Mouse (Mus musculus): ENCODE results near the gene Rhot2. TPM values are rescaled to one million over a fixed set of nuclear protein-coding genes. Genes with fewer than 3 reads are reported as not detected.

Gene Rhot2
- polyA plus RNA-seq (2012; rRNA removed) = 95.8 and 96.0 TPM in 2 replicates

DNA sequence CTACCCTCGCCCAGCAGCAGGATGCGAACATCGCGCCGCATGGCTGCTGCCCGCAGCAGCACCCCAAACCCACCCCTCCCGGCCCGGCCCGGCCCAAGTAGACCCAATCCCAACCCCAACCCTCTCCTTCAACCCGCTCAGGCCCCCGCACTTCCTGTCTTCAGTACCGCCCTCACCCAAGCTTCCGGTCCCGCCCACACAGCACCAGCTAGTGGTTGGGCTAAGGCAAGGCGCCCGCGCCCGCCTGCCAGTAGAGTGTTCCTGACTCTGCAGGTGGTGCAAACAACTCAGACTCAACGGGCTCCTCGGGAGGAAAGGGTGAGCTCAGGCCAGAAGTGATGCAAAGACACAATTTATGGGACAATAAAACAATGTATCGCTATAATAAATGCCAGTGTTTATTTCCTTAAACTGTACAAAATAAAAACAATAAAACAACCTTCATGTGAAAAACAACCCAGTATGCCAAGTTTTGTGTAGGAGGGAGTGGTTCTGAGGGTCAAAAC lies at the start of gene Rhot2:
Rhot2 (minus strand) TSS at position 456 of the 506 bp plus-strand sequence.

DNA sequence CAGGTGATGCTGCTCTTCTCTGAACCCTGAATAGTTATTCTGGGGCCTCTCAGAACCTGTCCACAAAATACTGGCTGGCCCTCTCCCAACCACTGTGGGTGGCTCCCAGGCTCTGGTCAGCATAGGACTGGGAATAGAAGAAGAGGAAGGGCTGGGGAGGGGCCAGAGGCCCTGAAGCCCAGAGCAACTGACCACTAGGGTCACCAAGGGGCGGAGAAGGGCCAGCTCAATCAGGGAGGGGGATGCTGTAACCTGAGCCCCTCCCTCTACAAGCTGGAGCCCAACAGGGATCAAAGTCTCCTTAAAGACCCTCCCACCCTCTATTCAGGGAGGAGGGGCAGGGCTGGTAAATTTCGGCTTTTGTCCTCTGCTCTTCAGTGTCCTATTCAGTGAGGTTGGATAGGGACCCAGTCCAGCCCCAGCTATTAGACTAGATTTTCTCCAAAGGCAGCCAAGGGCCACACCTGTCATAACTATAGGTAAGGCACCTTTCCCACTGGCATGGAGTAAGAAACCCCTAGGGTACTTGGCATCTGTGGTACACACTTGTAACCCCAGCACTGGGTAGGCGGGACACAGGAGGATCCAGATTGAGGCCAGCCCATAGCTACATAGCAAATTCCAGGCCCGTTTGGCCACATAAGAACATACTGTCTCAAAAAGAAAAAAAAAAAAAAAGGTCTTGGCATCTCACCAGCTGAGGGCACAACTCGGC lies 35.7 kb upstream of the Rhot2 start, which contains the start of gene Wfikkn1:
Wfikkn1 (minus strand) TSS at position 663 of the 715 bp plus-strand sequence.

DNA sequence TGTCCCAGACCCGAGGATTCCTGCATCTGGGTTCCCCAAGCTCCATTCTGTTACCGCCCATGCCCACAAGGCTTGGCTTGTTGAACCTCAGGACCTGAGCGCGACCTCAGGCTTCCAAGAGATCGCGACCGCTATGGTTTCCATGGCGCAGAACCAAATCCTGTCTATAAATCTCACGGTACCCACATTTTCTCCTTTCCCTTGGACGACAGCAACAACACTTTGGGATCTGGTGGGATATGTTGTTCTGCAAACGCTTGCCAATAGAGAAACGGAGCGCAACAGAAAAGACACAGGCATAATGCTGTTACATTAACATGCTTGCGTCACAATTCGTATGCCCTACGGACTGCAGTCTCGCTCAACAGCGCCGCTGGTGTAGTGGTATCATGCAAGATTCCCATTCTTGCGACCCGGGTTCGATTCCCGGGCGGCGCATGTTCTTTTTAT lies 30.1 kb upstream of the Rhot2 start, which contains the start of gene Mettl26:
Mettl26 (plus strand) TSS at position 354 of the 450 bp plus-strand sequence.

DNA sequence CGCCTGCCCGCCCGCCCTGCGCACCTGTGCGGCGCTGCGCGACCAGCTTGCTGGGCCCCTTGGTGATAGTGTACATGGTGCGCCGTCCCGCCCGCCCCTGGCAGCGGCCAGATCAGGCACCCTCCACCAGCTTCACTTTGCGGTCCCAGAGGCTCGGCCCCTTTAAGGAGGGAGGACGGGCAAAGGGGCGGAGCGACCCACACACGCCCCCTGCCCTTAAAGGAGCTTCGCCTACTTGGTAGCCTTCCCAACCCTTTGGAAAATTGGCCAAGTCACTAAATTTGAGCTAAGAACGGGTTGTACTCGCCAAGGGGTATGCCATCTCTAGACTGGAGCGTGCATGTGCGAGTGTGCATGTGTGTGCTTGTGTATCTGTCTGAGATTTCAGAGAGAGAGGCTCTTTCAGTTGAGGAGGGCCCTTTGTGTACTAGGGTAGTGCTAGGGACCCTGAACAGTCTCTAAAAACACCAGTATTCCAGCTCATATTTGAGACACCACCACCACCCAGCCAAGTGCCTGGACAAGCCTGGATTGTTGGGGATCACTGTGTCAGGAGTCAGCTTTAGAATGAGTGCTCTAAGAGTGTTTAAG lies 24.0 kb upstream of the Rhot2 start, which contains the start of gene Mcrip2:
Mcrip2 (minus strand) TSS at position 164 of the 591 bp plus-strand sequence.

DNA sequence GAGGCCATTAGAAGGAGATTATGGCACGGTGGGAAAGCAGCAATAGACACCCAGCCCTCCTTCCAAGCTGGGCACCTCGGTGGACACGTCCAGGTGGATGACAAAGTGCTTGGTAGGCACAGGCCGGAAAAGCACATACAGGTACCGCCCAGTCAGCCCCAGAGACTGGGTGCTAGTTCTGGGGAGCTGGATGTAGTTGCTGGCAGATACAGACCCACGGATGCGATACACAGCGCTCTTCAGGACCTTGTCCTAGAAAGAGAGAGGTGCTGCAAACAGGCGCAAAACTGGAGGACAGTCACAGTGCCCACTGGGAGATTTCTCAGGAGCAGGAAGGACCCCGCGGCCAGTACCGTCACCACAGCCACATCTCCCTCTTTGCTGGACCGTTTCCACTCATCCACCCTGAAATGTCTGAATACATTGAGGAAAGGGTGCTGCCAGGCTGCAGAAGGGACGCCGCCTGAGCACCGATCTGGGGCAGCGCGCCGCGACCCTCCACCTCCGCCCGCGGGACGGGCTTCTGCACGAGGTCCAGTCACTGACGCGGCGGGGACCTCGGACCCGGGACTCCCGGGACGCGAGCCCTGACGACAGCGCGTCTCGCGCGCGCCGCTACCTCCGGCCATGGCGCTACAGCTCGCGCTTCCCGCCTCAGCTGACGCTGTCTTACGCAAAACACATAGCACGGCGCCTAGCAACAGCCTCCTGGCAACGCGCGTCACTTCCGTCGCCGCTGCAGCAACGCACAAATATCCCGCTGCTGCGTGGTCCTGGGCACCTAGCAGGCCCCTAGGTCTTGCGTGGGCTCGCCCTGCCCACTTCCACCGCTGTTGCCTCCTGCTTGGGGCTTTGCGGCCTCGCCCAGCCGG lies 16.4 kb upstream of the Rhot2 start, which contains the start of gene Wdr90:
Wdr90 (minus strand) TSS at position 670 of the 872 bp plus-strand sequence.

DNA sequence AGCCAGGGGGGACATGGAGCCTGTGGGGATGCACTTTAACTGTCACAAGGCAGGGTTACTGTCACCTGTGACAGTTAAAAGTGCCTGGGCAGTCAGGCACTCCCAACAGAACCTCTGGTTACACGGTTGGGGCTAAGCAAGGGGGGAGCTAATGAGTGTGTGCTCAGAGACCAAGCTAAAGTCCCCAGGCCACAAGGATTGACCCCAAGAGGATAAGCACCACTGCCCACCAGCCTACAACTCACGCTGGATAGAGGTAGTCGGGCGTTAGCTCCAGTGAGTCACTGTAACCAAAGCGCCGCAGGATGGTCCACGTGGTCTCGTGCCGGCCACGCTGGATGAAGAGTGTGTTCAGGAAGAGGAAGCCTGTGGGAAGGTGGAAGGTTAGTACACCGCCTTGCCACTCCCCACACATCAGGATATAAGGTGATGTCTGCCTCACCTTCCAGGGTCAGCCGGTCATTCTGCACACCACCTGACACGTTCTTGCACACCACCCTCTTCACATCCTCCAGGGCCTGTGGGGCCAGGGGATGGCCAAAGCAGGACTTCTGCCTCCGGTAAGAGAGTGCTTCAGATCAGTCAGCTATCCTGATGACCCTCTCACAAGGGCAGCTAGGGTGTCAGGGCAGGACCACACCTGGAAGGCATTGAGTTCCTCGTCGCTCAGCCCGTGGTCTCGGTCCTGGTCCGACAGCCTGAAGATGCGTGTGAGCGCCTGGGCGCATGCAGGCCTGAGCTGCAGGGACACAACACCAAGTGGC lies 3.4 kb downstream of the Rhot2 start, which contains the start of gene Gm20683:
Gm20683 (minus strand) TSS at position 647 of the 764 bp plus-strand sequence.

DNA sequence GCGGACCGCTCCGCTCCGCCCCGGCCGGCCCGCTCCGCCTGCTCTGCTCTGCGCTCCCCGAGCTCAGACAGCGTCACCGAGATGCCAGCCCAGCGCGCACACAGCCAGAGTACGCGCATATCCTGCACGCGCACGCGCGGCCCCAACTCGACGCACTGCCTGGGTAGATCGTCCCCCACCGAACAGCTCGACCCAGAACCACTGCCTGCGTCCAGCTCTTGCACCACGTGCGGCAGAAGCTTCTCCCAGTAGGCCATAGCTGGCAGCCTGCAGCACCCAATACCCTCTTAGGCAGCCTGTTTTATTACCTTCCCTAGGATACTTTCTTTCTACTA lies 7.6 kb downstream of the Rhot2 start, which contains the start of gene Rhbdl1:
Rhbdl1 (minus strand) TSS at position 220 of the 335 bp plus-strand sequence.

DNA sequence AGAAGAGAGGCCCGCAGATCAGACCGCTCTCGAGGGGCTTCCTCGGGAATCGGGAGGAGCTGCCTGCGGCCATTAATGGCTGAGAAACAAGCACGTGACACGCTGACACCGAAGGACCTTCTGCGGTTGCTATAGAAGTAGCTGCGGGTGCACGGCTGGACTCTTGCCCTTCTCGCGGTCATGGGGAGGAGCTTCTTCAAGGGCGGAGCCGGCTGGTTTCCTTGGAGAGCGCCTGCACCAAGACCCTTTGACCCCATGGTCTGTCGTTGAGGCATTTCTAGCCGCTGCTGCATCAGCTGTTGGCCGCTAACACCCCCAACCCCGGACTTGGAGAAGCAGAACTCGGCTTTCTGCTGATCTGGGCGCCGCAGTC lies 11.4 kb downstream of the Rhot2 start, which contains the start of gene Stub1:
Stub1 (minus strand) TSS at position 114 of the 373 bp plus-strand sequence.

DNA sequence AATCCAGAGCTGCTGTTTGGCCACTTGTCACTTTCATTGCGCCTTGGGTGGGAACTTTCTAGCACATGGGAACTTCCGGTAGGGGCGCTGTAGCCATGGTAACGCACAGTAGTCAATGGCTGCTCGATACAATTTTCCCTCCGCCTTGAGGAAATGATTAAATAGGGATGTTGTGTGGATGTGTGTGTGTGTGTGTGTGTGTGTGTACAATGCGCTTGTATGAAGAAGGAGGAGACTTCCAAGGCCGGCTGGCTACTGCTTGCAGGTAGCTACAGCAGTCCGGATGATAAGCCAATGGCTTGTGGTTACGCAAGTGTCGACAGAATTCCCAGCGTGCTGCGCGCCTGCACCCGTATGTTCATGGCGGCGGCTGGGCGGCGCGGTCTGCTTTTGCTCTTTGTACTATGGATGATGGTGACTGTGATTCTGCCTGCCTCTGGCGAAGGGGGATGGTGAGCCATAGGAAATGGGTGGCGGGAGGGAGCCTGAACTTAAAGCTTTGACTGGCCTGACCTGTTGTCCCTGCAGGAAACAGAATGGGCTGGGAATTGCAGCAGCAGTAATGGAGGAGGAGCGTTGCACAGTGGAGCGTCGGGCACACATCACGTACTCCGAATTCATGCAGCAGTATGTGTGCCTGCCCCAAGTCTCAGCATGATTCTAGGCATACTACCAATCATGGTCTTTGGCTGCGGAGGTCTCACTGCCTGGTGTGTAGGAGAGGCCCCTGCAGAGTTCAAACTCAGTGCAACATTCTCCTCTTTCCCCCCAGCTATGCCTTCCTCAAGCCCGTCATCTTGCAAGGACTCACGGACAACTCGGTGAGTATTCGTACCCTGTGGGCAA lies 15.7 kb downstream of the Rhot2 start, which contains the start of gene Jmjd8:
Jmjd8 (plus strand) TSS at position 156 of the 846 bp plus-strand sequence.

DNA sequence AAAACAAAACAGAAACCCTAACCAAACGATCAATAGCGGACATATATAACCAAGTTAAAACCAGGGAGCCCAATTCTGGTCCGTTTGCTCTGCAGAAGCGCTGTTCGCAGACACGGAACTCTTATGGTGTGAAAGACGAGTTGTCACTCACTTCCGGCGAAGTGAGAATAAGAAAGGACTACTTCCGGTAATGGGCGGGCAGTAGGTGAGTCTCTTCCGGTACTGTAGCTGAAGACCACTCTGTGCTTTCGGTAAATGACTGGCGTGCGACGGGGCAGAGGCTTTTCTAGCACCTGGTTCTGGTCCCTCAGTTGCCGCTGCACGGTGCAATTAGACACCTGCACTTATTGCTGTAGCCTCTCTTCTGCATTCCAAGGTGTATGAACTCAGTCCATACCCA lies 21.2 kb downstream of the Rhot2 start, which contains the start of gene Wdr24:
Wdr24 (plus strand) TSS at position 176 of the 400 bp plus-strand sequence.

DNA sequence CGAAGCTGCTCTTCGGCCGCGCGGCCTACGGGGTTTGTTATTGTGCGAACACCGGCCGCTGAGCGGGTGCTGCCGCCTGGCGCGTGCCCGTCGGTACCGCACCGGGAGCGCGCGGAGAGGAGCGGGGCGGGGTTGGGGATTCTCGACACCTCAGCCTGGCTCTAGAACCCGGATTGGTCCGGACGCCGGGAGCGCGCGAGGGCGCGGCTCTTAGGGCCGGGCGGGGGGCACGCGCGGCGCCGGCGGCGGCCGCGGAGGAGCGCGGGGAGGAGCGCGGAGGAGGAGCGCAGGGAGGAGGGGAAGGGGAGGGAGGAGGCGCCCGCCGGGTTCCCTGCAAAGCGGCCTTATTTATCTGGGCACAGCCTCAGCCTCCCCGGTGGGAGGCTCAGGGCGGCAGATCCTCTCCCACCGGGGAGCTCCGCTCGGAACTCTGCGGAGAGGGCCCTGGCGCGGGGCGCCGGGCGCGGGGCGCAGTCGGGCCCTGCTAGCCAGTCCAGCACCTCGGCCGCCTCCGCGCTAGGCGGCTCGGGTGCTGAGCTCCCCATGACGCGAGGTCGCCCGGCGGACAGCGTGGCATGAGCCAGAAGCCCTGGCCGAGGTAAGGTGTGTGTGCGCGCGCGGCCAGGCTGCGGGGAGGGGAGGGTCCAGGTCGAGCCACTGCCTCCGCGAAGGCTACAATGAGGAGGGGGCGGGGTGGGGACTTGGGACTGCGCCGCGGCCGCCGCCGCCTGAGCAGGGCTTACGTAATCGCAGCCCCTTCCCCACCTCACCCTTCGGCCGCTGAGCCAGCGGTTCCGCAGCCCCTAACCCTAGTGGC lies 35.7 kb downstream of the Rhot2 start, which contains the start of gene Fbxl16:
Fbxl16 (plus strand) TSS at position 297 of the 817 bp plus-strand sequence.

DNA sequence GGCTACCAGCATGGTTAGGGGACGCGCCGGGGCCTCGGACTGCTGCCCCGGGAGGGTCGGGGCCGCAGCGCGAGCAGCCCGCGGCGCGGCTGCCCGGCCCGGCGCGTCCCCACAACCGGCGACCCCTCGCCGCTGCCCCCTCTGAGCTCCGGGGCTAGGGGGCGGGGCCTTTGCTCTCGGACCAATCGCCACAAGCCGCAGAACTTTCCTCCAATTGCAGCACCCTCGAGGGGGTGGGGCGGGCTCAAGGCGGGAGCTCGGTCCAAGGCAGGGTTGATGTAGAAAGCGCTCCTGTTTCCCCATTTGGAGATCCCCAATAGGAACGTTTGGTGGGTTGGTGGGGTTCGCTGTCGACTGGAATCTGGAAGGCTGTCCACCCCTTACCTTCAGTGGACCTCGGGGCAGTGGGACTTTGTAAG lies 47.7 kb downstream of the Rhot2 start, which contains the start of gene Metrn:
Metrn (minus strand) TSS at position 186 of the 419 bp plus-strand sequence.

DNA sequence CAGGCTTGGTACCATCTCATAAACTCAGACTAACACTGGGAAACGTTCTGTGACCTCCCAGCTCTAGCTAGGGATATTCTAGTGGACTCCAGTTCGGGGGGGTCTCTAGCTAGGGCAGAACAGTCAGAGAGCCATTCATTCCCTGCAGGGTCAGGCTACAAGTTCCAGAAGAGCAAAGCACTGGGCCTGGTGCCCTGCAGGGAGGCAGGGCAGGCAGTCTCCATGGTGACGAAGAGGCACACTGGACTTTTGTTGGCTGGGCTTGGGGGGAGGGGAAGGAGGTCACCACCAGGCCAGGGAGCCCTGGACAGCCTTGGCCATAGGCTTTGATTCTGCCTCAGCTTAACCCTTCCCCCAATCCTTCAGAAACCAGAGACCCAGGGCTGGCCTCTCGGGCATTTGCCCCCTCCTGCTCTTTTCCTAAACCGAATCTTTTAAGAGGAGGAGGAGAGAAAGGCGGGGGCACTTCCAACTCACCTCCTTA lies 49.0 kb downstream of the Rhot2 start, which contains the start of gene AC134908.4:
AC134908.4 (minus strand) TSS at position 51 of the 484 bp plus-strand sequence.

DNA sequence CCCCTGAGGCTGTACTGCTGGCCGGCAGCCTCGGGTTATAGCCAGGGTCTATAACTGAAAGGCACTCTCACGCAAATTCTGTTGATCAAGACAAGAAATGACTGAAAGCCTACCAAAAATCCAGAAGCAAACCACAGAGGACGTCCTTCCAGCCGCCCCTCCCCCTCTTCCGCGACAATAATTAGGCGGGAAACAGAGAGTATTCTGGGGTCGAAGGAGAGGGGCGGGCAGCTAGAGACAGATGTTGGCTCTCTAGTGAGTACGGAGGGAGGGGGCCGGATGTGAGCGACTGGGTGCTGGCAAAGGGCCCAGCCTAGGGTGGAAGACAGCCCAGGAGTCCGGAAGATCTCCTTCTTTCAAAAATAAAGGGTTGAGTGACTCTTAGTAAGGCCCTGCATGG lies 52.0 kb downstream of the Rhot2 start, which contains the start of gene Fam173a:
Fam173a (minus strand) TSS at position 287 of the 400 bp plus-strand sequence.

Other genes starting within 250 kb of the Rhot2 start
- 8.3 and 8.7 TPM in 2 replicates for gene Gng13, start 127.7 kb downstream of the Rhot2 start, polyA plus RNA-seq (2012; rRNA removed)
- gene Chtf18, start 117.4 kb downstream of the Rhot2 start, polyA plus RNA-seq (2012; rRNA removed) = 5.9 and 6.7 TPM in 2 replicates
- gene Rpusd1, start 117.2 kb downstream of the Rhot2 start, polyA plus RNA-seq (2012; rRNA removed) = 47.6 and 50.8 TPM in 2 replicates
- gene Mslnl, start 108.8 kb downstream of the Rhot2 start, polyA plus RNA-seq (2012; rRNA removed) = 0.15 and 0.17 TPM in 2 replicates
- gene Msln, start 90.5 kb downstream of the Rhot2 start, polyA plus RNA-seq (2012; rRNA removed) = 1.6 and 32.1 TPM in 2 replicates
- 26.8 and 27.4 TPM in 2 replicates for gene Narfl, start 71.1 kb downstream of the Rhot2 start, polyA plus RNA-seq (2012; rRNA removed)
- gene Haghl, start 59.2 kb downstream of the Rhot2 start, polyA plus RNA-seq (2012; rRNA removed) = 211 and 212 TPM in 2 replicates
- 0.12 and 0.13 TPM in 2 replicates for gene Ccdc78, start 58.3 kb downstream of the Rhot2 start, polyA plus RNA-seq (2012; rRNA removed)
- gene Fam173a, start 52.0 kb downstream of the Rhot2 start, polyA plus RNA-seq (2012; rRNA removed) = 106 and 118 TPM in 2 replicates
- 0.33 and 0.57 TPM in 2 replicates for gene AC134908.4, start 49.2 kb downstream of the Rhot2 start, polyA plus RNA-seq (2012; rRNA removed)
- 90.6 and 111 TPM in 2 replicates for gene Metrn, start 47.7 kb downstream of the Rhot2 start, polyA plus RNA-seq (2012; rRNA removed)
- gene Fbxl16, start 35.8 kb downstream of the Rhot2 start, polyA plus RNA-seq (2012; rRNA removed) = 79.5 and 95.0 TPM in 2 replicates
- 42.3 and 44.7 TPM in 2 replicates for gene Wdr24, start 21.2 kb downstream of the Rhot2 start, polyA plus RNA-seq (2012; rRNA removed)
- gene Jmjd8, start 16.0 kb downstream of the Rhot2 start, polyA plus RNA-seq (2012; rRNA removed) = 61.3 and 66.9 TPM in 2 replicates
- gene Stub1, start 11.4 kb downstream of the Rhot2 start, polyA plus RNA-seq (2012; rRNA removed) = 297 and 308 TPM in 2 replicates
- gene Rhbdl1, start 7.6 kb downstream of the Rhot2 start, polyA plus RNA-seq (2012; rRNA removed) = 105 and 106 TPM in 2 replicates
- 37.0 and 39.2 TPM in 2 replicates for gene Gm20683, start 3.1 kb downstream of the Rhot2 start, polyA plus RNA-seq (2012; rRNA removed)
- 46.9 and 49.8 TPM in 2 replicates for gene Wdr90, start 16.6 kb upstream of the Rhot2 start, polyA plus RNA-seq (2012; rRNA removed)
- 20.1 and 21.8 TPM in 2 replicates for gene Mcrip2, start 23.9 kb upstream of the Rhot2 start, polyA plus RNA-seq (2012; rRNA removed)
- 67.4 and 73.2 TPM in 2 replicates for gene Mettl26, start 30.2 kb upstream of the Rhot2 start, polyA plus RNA-seq (2012; rRNA removed)
- gene Wfikkn1, start 36.0 kb upstream of the Rhot2 start, polyA plus RNA-seq (2012; rRNA removed) = 0.39 and 0.40 TPM in 2 replicates
- gene Rab40c, start 74.9 kb upstream of the Rhot2 start, polyA plus RNA-seq (2012; rRNA removed) = 88.6 and 89.3 TPM in 2 replicates
- gene Pigq, start 100.1 kb upstream of the Rhot2 start, polyA plus RNA-seq (2012; rRNA removed) = 107 and 111 TPM in 2 replicates
- 0.29 and 0.44 TPM in 2 replicates for gene Nhlrc4, start 100.1 kb upstream of the Rhot2 start, polyA plus RNA-seq (2012; rRNA removed)
- gene A930017K11Rik, start 107.7 kb upstream of the Rhot2 start, polyA plus RNA-seq (2012; rRNA removed) = 0.62 and 1.1 TPM in 2 replicates
- gene Capn15, start 140.9 kb upstream of the Rhot2 start, polyA plus RNA-seq (2012; rRNA removed) = 38.4 and 38.8 TPM in 2 replicates
- 58.8 and 66.0 TPM in 2 replicates for gene Rab11fip3, start 224.7 kb upstream of the Rhot2 start, polyA plus RNA-seq (2012; rRNA removed)
- 34.1 and 34.8 TPM in 2 replicates for gene Decr2, start 245.5 kb upstream of the Rhot2 start, polyA plus RNA-seq (2012; rRNA removed)